Mouse (Mus musculus) midbrain, postnatal 0 days (tissue): ENCODE data around the gene Pou3f3. TPM values are rescaled to one million over a fixed set of nuclear protein-coding genes. Genes with fewer than 3 reads are reported as not detected.

Experiments used
- ATAC-seq: fragments of 200-750 bp; cut with Nextera tagmentation; 2 replicates; pipeline ENCODE4 v1.8.0; 2017; ENCODE audit warnings: moderate number of reproducible peaks, mild to moderate bottlenecking, moderate TSS enrichment, moderate library complexity; ENCODE audit not compliant: low FRiP score
- DNase-seq: peaks from one replicate; pipeline ENCODE4 v3.0.0-alpha.2; 2015; ENCODE audit warnings: low spot score
- H3K27ac ChIP-seq: fragments of 300-500 bp; sonication (generic); 2 replicates; pipeline ENCODE4 v1.5.1; 2014; ENCODE audit warnings: low read depth, mild to moderate bottlenecking, low read length, mixed read lengths
- H3K27me3 ChIP-seq: fragments of 300-500 bp; sonication (generic); 2 replicates; pipeline ENCODE4 v1.6.1; 2014; ENCODE audit warnings: low read length, control low read depth, mixed read lengths; ENCODE audit not compliant: insufficient read depth
- H3K36me3 ChIP-seq: fragments of 300-500 bp; sonication (generic); 2 replicates; pipeline ENCODE4 v1.6.1; 2014; ENCODE audit warnings: low read length, control low read depth, mixed read lengths; ENCODE audit not compliant: insufficient read depth
- H3K4me1 ChIP-seq: fragments of 300-500 bp; sonication (generic); 2 replicates; pipeline ENCODE4 v1.6.1; 2014; ENCODE audit warnings: mild to moderate bottlenecking, control low read depth, antibody characterized with exemption, low read length, mixed read lengths; ENCODE audit not compliant: insufficient read depth
- H3K4me2 ChIP-seq: fragments of 300-500 bp; sonication (generic); 2 replicates; pipeline ENCODE4 v1.6.1; 2014; ENCODE audit warnings: low read depth, mild to moderate bottlenecking, low read length, mixed read lengths; ENCODE audit not compliant: poor library complexity, severe bottlenecking
- H3K4me3 ChIP-seq: fragments of 300-500 bp; sonication (generic); 2 replicates; pipeline ENCODE4 v1.5.1; 2014; ENCODE audit warnings: low read depth, mild to moderate bottlenecking, low read length, moderate library complexity
- H3K9ac ChIP-seq: fragments of 300-500 bp; sonication (generic); replicated peaks from 2 replicates; pipeline ENCODE4 v1.6.1; 2014; ENCODE audit warnings: mild to moderate bottlenecking, low read length, moderate library complexity, mixed read lengths; ENCODE audit not compliant: poor library complexity, severe bottlenecking
- H3K9me3 ChIP-seq: fragments of 300-500 bp; sonication (generic); 2 replicates; pipeline ENCODE4 v1.6.1; 2016; ENCODE audit warnings: low read length, control low read depth
- CTCF ChIP-seq: IDR thresholded peaks from 2 replicates; pipeline ENCODE4 v1.5.1; 2016; ENCODE audit warnings: antibody characterized with exemption, mild to moderate bottlenecking
- WGBS: fragments of 180-500 bp; shearing (Covaris S2); extraction: QIAGEN DNeasy Blood & Tissue Kit; methylation state at CpG from one replicate; pipeline ENCODE4 v1.1.7; 2014; 5-methylcytosine and 5-hydroxymethylcytosine counted together
- polyA plus RNA-seq: library from polyadenylated mRNA; unstranded; fragments of >200 nt; fragmentation: Nextera tagmentation; extraction: Ambion mirVana; gene quantifications from 2 replicates; pipeline ENCODE4 v1.2.1, GENCODE M21; 2015
- total RNA-seq: library from RNA; depleted of rRNA; stranded (reverse); fragments of >200 nt; gene quantifications from 2 replicates; pipeline ENCODE4 v1.2.3, GENCODE M21; 2014

Pou3f3 gene
- total and polyA plus RNA-seq, 2 experiments from 2014 or later = 12.0 to 45.2 TPM

GRCm38 (mm10) chr1:42687756-42688540 lies 7.6 kb upstream of the Pou3f3 start:
- no peaks in the 10 kb centered on the region for H3K9me3 ChIP-seq
- H3K4me2 ChIP-seq = peak overlapping the region; percentile 91
- 21% methylated on average over 7 of the region's 7 CpGs for WGBS
- H3K36me3 ChIP-seq = no peaks in the 10 kb centered on the region
- peak overlapping the region; percentile 99 for H3K27ac ChIP-seq
- H3K27me3 ChIP-seq = no peaks in the 10 kb centered on the region
- DNase-seq = no peak
- peaks cover 11% of the 10 kb centered on the region for H3K4me1 ChIP-seq
- no peak for ATAC-seq
- H3K9ac ChIP-seq = peak overlapping the region; percentile 92
- peak overlapping the region; percentile 57; the same call in 1 of the 2 replicates for H3K4me3 ChIP-seq
- TF ChIP-seq CTCF = no peak

GRCm38 (mm10) chr1:42688541-42689125 lies 6.9 kb upstream of the Pou3f3 start:
- Histone ChIP-seq H3K9me3 (no peaks in the 10 kb centered on the region), H3K27ac (peak overlapping the region; percentile 99; the same call in 1 of the 2 replicates), H3K9ac (no peak overlapping the region), H3K36me3 (no peaks in the 10 kb centered on the region), H3K4me1 (peaks cover 11% of the 10 kb centered on the region), H3K4me3 (no peak overlapping the region), H3K27me3 (no peaks in the 10 kb centered on the region), H3K4me2 (peak overlapping the region; percentile 91)
- no peak for TF ChIP-seq CTCF
- 19% methylated on average over 4 of the region's 4 CpGs for WGBS
- DNase-seq = no peak
- no peak for ATAC-seq

DNA sequence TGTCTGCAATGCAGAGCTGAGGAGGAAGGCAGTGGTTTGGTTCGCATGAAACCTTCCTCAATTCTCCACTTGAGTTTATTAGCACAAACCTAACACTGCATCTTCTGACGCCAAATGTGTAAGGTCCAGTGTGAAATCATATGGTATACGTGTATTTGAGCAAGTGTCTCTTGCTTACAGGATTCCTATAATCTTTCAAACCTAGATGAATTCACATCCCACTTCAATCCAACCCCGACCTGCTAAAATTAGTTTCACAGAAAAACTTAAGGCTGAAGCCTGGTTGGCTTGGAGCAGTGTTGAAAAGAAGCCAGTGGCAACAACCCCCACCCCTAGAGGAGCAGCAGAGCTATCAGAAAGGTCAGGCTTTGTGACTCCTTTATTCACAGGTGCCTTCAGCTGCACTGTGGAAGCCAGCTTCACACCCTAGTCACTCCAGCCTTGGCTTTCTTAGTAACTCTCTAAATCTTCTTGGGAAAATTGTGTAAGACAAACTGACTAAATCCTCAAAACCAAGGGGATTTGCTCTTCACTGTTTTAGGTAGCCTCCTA lies 5.5 kb upstream of the Pou3f3 start:
- peaks cover 11% of the 10 kb centered on the region for H3K4me1 ChIP-seq
- no peaks in the 10 kb centered on the region for H3K27me3 ChIP-seq
- ATAC-seq (no peak), DNase-seq (no peak)
- peak overlapping the region; percentile 91 for H3K4me2 ChIP-seq
- WGBS = 30% methylated on average over 4 of the region's 4 CpGs
- no peaks in the 10 kb centered on the region for H3K9me3 ChIP-seq
- TF ChIP-seq CTCF = no peak
- H3K9ac ChIP-seq = peak overlapping the region; percentile 2; the same call in 1 of the 2 replicates
- no peak overlapping the region; the same call in 1 of the 2 replicates for H3K4me3 ChIP-seq
- H3K36me3 ChIP-seq = no peaks in the 10 kb centered on the region
- H3K27ac ChIP-seq = 0 out of 2 replicates have a peak overlapping the region, but pooled peaks have one; percentile 34

DNA sequence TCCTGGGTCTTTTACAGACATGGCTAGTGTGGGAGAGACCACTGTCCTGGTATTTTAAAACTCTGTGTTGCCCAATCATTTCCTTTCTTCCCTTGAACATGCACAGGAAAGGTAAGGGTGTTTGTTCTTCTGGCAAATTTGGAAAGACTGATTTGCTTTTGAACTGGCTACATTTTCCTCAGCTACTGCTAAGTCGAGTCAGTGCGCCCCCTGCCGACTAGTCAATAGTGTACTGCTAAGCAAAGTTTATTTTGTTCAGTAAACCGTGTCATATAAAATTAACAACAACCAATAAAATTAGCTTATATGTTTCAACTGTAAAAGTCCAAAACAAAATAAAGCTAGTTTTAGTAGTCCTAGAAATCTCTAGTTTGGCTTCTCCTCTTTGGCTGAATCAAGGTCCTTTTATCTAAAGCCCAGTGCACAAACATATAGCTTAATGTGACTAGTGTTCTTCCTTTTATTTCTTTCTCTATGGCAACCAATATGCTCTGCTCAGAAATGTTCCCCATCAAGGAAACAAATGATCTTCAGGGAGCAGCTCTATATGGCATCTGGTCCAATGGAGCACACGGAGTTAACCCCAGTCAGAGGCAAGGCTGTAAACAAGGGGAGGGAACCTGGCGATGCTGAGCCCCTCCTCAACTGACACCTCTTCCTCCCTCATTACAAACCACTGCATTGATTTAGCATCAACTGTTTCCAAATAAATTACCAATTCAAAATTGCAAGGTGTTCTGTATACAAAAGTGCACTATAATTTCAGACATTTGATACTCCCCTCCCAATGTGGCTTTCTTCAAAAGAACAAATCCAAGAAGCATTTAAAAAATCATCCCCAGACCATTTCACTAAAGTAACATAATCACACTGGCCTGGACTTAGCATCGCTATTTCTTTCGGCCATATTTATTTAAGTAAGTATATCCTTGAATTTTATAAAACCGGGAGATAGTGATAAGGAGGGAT lies 4.1 kb upstream of the Pou3f3 start:
- WGBS = 4% methylated on average over 9 of the region's 9 CpGs
- Histone ChIP-seq H3K4me3 (peak overlapping the region; percentile 85), H3K27me3 (no peaks in the 10 kb centered on the region), H3K4me1 (peaks cover 11% of the 10 kb centered on the region), H3K9ac (peak overlapping the region; percentile 72; the same call in 1 of the 2 replicates), H3K36me3 (no peaks in the 10 kb centered on the region), H3K9me3 (no peaks in the 10 kb centered on the region), H3K4me2 (peak overlapping the region; percentile 91), H3K27ac (peak overlapping the region; percentile 97)
- peak; percentile 88 for TF ChIP-seq CTCF
- ATAC-seq (no peak), DNase-seq (peak; percentile 96)

- H3K27me3 ChIP-seq = no peaks in the 10 kb centered on the region
- no peaks in the 10 kb centered on the region for H3K9me3 ChIP-seq
- no peak for DNase-seq
- TF ChIP-seq CTCF = no peak
- H3K36me3 ChIP-seq = no peaks in the 10 kb centered on the region; the same call in 1 of the 2 replicates
- peak overlapping the region; percentile 72 for H3K9ac ChIP-seq
- WGBS = 31% methylated on average over 1 of the region's 1 CpGs
- H3K4me2 ChIP-seq = peak overlapping the region; percentile 91
- peak overlapping the region; percentile 97 for H3K27ac ChIP-seq
- ATAC-seq = no peak
- H3K4me3 ChIP-seq = peak overlapping the region; percentile 85
- H3K4me1 ChIP-seq = peaks cover 11% of the 10 kb centered on the region
Measured at GRCm38 (mm10) chr1:42692221-42692620, 3.3 kb upstream of the Pou3f3 start.
